Mouse (Mus musculus) bone marrow, adult 2 months (tissue): ENCODE measurements at regions not wholly inside any gene's neighbourhood (a gene's known extent, or its start where the extent isn't known, plus 50 kb on each side); places are given as distances from the start of the nearest gene placed in this dataset.

Experiments used
- CTCF ChIP-seq: fragments of 200-500 bp; IDR thresholded peaks from 2 replicates; pipeline ENCODE4 v1.5.1; 2011; ENCODE audit warnings: low read length, control low read depth; ENCODE audit not compliant: control insufficient read depth, insufficient read depth
- POLR2A ChIP-seq: fragments of 200-500 bp; IDR thresholded peaks from 2 replicates; pipeline ENCODE4 v1.6.1; 2011; ENCODE audit warnings: low read depth, mild to moderate bottlenecking, control low read depth, low read length, borderline replicate concordance; ENCODE audit not compliant: control insufficient read depth

- TF ChIP-seq CTCF (no peak), POLR2A (no peak)
These were observed 56.9 kb upstream of the Tgif1 start for GRCm38 (mm10) chr17:70910238-70910637.
